Mouse (Mus musculus): ENCODE results near the gene Sec13. TPM values are rescaled to one million over a fixed set of nuclear protein-coding genes. Genes with fewer than 3 reads are reported as not detected.

Sec13 gene
- polyA plus RNA-seq, 1 experiment from 2014 or later = 110 TPM

DNA sequence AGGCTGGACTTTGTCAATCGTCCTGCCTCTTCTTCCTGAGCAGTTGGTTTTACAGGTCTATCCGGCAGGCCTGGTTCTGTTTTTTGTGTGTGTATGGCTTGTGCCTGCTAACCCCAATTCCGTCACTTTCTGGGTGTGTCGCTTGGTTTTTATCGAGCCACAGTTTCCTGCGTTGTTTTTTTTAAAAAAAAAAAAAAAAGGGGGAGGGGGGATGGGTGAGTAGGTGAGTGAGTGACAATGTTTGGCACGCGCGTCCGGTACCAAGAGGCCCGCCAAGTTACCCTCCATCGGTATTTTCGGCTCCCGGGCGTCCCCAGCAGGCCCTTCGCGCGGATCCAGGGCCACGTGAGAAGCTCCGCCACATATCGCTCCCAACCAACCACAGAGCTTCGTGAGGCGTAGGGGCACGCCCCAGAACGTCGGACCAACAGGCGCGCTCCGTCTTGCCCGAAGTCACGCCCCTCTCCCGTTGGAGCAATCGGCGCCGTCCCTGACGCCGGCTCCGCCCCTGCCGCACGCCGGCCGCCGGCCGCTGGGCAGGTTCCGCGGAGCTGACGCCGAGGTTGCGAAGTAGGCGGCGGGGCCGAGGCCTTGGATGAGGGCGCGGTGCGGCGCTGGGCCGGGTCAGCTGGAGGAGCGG is 43.8 kb downstream of the Sec13 start, which contains the start of gene Tatdn2:
Gene Tatdn2 (plus strand): TSS at position 469 of the 640 bp plus-strand sequence.
- WGBS (ENCODE audit: insufficient replicate concordance) = under 1% methylated on average over 50 of the region's 58 CpGs
- H3K36me3 ChIP-seq (replicated peaks; ENCODE audit: insufficient read depth, low read length) = peaks cover 25% of the 10 kb centered on the region
- peak within 1 kb of the TSS; percentile 98 for H3K4me2 ChIP-seq (ENCODE audit: low read depth, low read length)
- peak; percentile 67; the same call in 1 of the 2 replicates for TF ChIP-seq EP300 (IDR thresholded peaks at IDR 0.05; ENCODE audit: low read depth)
- peak; percentile 41 for TF ChIP-seq CTCF (IDR thresholded peaks at IDR 0.05; ENCODE audit: low read depth)
- ATAC-seq (peak; percentile 95), DNase-seq (peak; percentile 97)
- peak within 1 kb of the TSS; percentile 99 for H3K27ac ChIP-seq (ENCODE audit: low read depth)
- peak within 1 kb of the TSS; percentile 81 for H3K4me3 ChIP-seq (ENCODE audit: low read depth, low read length)
- peaks cover 48% of the 10 kb centered on the region for H3K4me1 ChIP-seq (ENCODE audit: insufficient read depth)
- no peaks in the 10 kb centered on the region for H3K27me3 ChIP-seq (ENCODE audit: insufficient read depth, low read length)
- H3K9ac ChIP-seq (replicated peaks) = peak within 1 kb of the TSS; percentile 85
- H3K9me3 ChIP-seq (ENCODE audit: low read length) = no peaks in the 10 kb centered on the region

DNA sequence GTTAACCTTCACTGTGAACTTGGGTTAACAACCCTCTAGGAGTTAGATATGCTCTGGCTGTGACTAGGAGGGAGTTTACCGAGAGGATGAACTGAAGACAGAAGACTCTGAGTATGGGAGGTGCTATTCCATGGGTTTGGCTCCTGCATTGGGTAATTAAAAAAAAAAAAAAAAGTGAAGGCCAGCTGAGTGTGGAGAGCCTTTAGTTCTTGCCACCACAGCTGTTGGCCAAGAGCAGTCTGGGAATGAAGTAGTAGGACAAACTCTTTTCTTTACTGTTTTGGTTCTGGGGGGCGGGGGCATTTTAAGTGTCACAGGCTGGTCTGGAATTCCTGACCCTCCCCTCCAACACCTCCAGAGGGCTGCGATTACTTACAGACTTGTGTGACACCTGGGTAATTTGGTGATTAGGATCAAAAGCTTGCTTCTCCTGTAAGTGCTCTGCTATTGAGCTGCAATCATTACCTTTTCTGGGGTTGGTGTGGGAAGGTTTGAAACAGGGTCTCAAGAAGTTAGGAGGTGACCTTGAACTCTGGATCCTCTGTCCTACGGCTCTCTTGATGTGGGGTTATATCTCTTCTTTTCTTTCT is 44.7 kb downstream of the Sec13 start:
- peak; percentile 17 for DNase-seq
- no peak for ATAC-seq
- Histone ChIP-seq H3K4me3 (ENCODE audit: low read depth, low read length) (peak overlapping the region; percentile 81; the same call in 1 of the 2 replicates), H3K36me3 (replicated peaks; ENCODE audit: insufficient read depth, low read length) (peaks cover 18% of the 10 kb centered on the region), H3K27me3 (ENCODE audit: insufficient read depth, low read length) (no peaks in the 10 kb centered on the region), H3K27ac (ENCODE audit: low read depth) (peak overlapping the region; percentile 99), H3K9ac (replicated peaks) (peak overlapping the region; percentile 12), H3K4me1 (ENCODE audit: insufficient read depth) (peaks cover 50% of the 10 kb centered on the region), H3K4me2 (ENCODE audit: low read depth, low read length) (peak overlapping the region; percentile 46), H3K9me3 (ENCODE audit: low read length) (no peaks in the 10 kb centered on the region)
- WGBS (ENCODE audit: insufficient replicate concordance) = 40% methylated on average over 4 of the region's 4 CpGs
- TF ChIP-seq EP300 (IDR thresholded peaks at IDR 0.05; ENCODE audit: low read depth) = no peak
- no peak for TF ChIP-seq CTCF (IDR thresholded peaks at IDR 0.05; ENCODE audit: low read depth)

DNA sequence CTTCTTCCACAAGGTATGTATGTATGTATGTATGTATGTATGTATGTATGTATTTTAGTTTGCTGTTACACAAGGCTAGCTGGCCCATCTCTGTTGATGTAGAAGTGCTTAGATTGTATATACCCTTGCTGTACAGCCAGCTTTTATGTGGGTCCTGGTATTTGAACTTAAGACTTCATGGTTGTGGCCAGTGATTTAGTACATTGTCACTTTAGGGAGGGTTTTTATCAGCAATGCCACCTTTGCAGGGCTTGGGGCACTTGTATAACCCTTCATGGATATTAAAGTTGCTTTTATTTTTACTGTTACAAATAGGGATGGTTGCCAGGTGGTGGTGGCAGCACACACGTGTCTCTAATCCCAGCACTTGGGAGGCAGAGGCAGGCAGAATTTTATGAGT is 45.3 kb downstream of the Sec13 start:
- no peak overlapping the region for H3K4me3 ChIP-seq (ENCODE audit: low read depth, low read length)
- peaks cover 12% of the 10 kb centered on the region for H3K36me3 ChIP-seq (replicated peaks; ENCODE audit: insufficient read depth, low read length)
- H3K9ac ChIP-seq (replicated peaks) = no peak overlapping the region
- no peak overlapping the region for H3K4me2 ChIP-seq (ENCODE audit: low read depth, low read length)
- H3K27me3 ChIP-seq (ENCODE audit: insufficient read depth, low read length) = no peaks in the 10 kb centered on the region
- ATAC-seq = no peak
- 42% methylated on average over 1 of the region's 1 CpGs for WGBS (ENCODE audit: insufficient replicate concordance)
- H3K9me3 ChIP-seq (ENCODE audit: low read length) = no peaks in the 10 kb centered on the region
- peaks cover 54% of the 10 kb centered on the region for H3K4me1 ChIP-seq (ENCODE audit: insufficient read depth)
- peak; percentile 10 for DNase-seq
- TF ChIP-seq EP300 (IDR thresholded peaks at IDR 0.05; ENCODE audit: low read depth) (no peak), CTCF (IDR thresholded peaks at IDR 0.05; ENCODE audit: low read depth) (no peak)
- peak overlapping the region; percentile 99; the same call in 1 of the 2 replicates for H3K27ac ChIP-seq (ENCODE audit: low read depth)

DNA sequence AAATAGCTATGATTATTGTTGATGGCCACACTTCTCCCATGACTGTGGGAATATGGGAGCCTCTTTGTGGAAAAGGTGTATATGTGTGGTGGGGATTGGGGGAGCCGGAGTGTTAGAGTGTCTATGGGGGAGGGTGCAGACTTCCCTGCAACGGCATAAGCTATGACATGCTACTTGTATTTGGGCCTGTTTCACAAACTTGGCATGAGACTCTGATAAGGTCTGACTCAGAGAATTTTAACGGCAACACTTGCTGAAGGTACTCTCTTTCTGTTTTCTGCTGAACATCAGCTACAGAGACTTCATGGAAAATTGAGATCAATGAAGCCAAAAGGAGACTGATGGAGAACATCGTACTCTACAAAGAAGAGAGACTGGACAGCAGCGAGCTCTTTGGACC is 47.2 kb downstream of the Sec13 start:
- H3K9ac ChIP-seq (replicated peaks) = no peak overlapping the region
- H3K4me2 ChIP-seq (ENCODE audit: low read depth, low read length) = peak overlapping the region; percentile 61
- WGBS (ENCODE audit: insufficient replicate concordance) = 56% methylated on average over 5 of the region's 5 CpGs
- DNase-seq (no peak), ATAC-seq (no peak)
- no peak overlapping the region for H3K27ac ChIP-seq (ENCODE audit: low read depth)
- no peak overlapping the region for H3K4me3 ChIP-seq (ENCODE audit: low read depth, low read length)
- peaks cover 11% of the 10 kb centered on the region; the same call in 1 of the 2 replicates for H3K36me3 ChIP-seq (replicated peaks; ENCODE audit: insufficient read depth, low read length)
- H3K9me3 ChIP-seq (ENCODE audit: low read length) = no peaks in the 10 kb centered on the region
- H3K4me1 ChIP-seq (ENCODE audit: insufficient read depth) = peaks cover 51% of the 10 kb centered on the region
- H3K27me3 ChIP-seq (ENCODE audit: insufficient read depth, low read length) = no peaks in the 10 kb centered on the region
- TF ChIP-seq CTCF (IDR thresholded peaks at IDR 0.05; ENCODE audit: low read depth) = no peak

DNA sequence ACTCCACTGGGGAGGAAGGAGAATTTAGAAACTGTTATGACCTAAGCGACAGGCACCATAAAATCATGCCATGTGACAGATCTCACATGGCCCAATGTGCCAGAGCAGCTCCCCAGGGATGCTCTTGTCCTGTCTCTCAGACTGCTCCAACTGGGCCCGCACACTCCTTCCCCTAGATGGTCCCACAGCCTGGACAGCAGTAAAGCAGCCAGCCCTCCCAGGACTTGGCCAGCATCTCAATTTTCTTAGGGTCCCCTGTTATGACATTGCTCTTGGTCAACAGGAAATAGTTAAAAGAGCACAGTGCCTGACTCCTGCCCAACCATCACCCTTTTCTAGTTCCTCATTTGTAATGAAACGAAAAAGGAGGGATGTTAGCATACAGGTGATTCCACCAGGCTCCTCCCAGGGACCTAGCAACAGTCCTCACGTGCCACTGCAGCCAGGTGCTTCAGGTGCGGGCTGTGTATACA is 47.8 kb downstream of the Sec13 start:
- TF ChIP-seq CTCF (IDR thresholded peaks at IDR 0.05; ENCODE audit: low read depth) = no peak
- TF ChIP-seq EP300 (IDR thresholded peaks at IDR 0.05; ENCODE audit: low read depth) = no peak
- Histone ChIP-seq H3K27ac (ENCODE audit: low read depth) (peak overlapping the region; percentile 52), H3K9me3 (ENCODE audit: low read length) (no peaks in the 10 kb centered on the region), H3K9ac (replicated peaks) (0 out of 2 replicates have a peak overlapping the region, but pooled peaks have one; percentile 39), H3K4me2 (ENCODE audit: low read depth, low read length) (peak overlapping the region; percentile 61), H3K27me3 (ENCODE audit: insufficient read depth, low read length) (no peaks in the 10 kb centered on the region), H3K4me3 (ENCODE audit: low read depth, low read length) (0 out of 2 replicates have a peak overlapping the region, but pooled peaks have one; percentile 5), H3K4me1 (ENCODE audit: insufficient read depth) (peaks cover 46% of the 10 kb centered on the region), H3K36me3 (replicated peaks; ENCODE audit: insufficient read depth, low read length) (peaks cover 11% of the 10 kb centered on the region; the same call in 1 of the 2 replicates)
- ATAC-seq (no peak), DNase-seq (no peak)
- 49% methylated on average over 5 of the region's 5 CpGs for WGBS (ENCODE audit: insufficient replicate concordance)

DNA sequence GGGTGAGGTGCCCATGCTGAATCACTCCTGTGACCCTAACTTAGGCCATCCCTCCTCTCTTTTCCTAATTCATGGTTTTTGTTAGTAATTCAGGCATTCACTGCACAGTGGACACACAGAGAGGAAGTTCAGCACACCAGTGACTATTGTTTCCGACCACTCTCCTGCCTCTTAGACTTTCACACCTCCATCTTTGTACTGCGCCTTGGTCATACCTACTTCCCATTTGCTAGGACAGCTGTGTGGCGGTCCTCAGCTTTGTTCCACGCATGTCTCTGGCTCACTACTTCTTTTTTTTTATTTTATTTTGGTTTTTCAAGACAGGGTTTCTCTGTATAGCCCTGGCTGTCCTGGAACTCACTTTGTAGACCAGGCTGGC is 49.5 kb downstream of the Sec13 start:
- Histone ChIP-seq H3K27me3 (ENCODE audit: insufficient read depth, low read length) (no peaks in the 10 kb centered on the region), H3K4me3 (ENCODE audit: low read depth, low read length) (peak overlapping the region; percentile 37), H3K36me3 (replicated peaks; ENCODE audit: insufficient read depth, low read length) (peaks cover 18% of the 10 kb centered on the region; the same call in 1 of the 2 replicates), H3K4me1 (ENCODE audit: insufficient read depth) (peaks cover 44% of the 10 kb centered on the region), H3K9ac (replicated peaks) (peak overlapping the region; percentile 42), H3K4me2 (ENCODE audit: low read depth, low read length) (peak overlapping the region; percentile 61), H3K27ac (ENCODE audit: low read depth) (peak overlapping the region; percentile 87), H3K9me3 (ENCODE audit: low read length) (no peaks in the 10 kb centered on the region)
- no peak for DNase-seq
- ATAC-seq = 0 out of 2 replicates have a peak, but pooled peaks have one; percentile 2
- WGBS (ENCODE audit: insufficient replicate concordance) = 32% methylated on average over 4 of the region's 4 CpGs
- no peak for TF ChIP-seq CTCF (IDR thresholded peaks at IDR 0.05; ENCODE audit: low read depth)
- no peak for TF ChIP-seq EP300 (IDR thresholded peaks at IDR 0.05; ENCODE audit: low read depth)

All from liver, postnatal 0 days (tissue).